Mouse (Mus musculus) splenic B cell, adult 2 months (primary cell): Measurements from ENCODE around the gene Ccdc97.
A peak's percentile ranks its signal among the peaks of the same experiment; 100 is the strongest.

Experiments used
- DNase-seq: peaks from one replicate; pipeline ENCODE4 v3.0.0-alpha.2; 2011; ENCODE audit warnings: low read depth, low spot score
- H3K27me3 ChIP-seq: 2 replicates; pipeline ENCODE4 v1.6.1; 2012; ENCODE audit warnings: mild to moderate bottlenecking, low read length, moderate library complexity, mixed read lengths; ENCODE audit not compliant: control insufficient read depth, poor library complexity, insufficient read depth, severe bottlenecking
- H3K36me3 ChIP-seq: 2 replicates; pipeline ENCODE4 v1.6.1; 2012; ENCODE audit warnings: mild to moderate bottlenecking, low read length, moderate library complexity, mixed read lengths; ENCODE audit not compliant: control insufficient read depth, poor library complexity, insufficient read depth, severe bottlenecking

Gene Ccdc97

DNA sequence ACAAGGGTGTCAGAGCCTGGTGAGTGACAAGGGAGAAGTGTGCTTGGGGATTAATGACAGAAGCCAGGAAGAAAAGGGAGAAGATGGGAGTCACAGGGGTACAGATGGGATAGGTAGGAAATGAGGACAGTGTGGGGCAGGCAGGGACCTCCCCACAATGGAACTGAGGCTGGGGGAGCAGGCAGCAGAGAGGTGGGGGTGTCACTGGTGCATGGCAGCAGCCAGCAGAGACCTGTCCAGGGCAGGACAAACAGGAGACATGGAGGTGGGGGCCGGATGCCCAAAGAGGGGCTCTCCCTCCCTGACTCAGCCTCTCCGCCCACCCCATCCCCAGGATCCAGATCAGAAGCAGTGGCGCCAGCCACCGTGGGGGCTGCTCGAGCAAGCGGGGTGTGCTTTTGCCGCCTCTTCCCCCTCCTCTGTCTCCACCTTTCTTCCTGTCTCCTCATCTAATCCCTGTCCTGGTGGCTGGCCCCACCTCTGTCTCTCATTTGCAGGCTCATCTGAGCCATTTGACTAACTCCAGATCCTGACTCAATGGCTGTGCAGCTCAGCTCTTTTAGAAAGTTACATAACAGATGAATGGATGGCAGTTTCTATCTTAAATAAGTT lies 8.3 kb downstream of the Ccdc97 start:
- DNase-seq: peak; percentile 38
- Histone ChIP-seq H3K27me3 (no peaks in the 10 kb centered on the region), H3K36me3 (peaks cover 13% of the 10 kb centered on the region)

DNA sequence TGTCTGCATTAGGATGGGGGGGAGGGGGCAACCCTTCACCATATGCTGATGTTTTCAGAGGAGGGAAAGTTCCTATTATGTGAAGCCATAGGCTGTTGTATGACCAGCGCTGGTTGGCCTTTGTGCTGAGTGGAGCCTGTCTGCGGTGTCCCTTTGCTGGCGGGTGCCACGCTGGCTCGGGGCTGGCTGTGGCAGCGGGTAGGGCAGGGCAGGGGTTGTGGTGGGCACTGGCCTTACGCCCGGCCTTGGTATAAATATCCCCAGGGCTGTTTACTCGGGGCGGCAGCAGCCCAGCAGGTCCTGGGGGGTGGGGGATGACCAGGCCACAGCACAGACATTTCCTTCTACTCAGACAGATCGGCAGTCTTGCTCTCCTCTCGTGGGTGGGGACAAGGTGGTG lies 8.9 kb downstream of the Ccdc97 start:
- no peak for DNase-seq
- H3K27me3 ChIP-seq: no peaks in the 10 kb centered on the region

DNA sequence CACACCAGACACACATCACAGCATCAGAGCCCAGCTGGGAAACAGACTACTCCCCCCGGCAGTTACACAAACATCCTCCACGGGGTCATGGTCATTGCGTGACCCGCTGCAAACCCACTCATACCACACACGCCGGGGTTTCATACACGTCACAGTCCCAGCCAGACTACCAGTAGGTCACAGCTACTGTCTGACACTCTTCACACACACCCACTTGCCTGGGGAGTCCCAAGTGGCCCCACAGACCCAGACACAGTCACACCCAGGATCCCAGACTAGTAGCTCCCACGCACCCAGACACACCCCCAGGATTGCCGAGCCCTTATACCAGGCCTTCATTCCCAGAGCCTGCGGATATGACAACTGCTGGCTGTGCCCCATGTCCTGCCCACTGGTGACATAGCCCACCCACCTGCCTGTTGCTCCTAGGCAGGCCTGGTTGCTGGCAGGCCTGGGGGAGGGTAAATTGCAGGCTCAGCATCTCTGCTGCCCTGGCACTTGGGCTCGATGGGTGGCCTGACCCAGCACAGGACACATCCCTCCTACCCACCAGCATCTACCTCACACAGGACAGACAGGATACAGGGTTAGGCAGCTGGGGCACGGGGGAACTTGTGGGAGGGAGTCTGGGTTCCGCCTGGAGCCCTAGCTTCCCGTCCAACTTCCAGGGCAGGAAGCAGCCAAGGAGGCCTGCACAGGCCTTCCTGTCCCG lies 11.2 kb downstream of the Ccdc97 start:
- Histone ChIP-seq H3K27me3 (no peaks in the 10 kb centered on the region), H3K36me3 (peaks cover 17% of the 10 kb centered on the region)
- DNase-seq: peak; percentile 79

More for the DNA sequence above, 8.9 kb downstream of the Ccdc97 start:
- H3K36me3 ChIP-seq: peaks cover 15% of the 10 kb centered on the region

DNA sequence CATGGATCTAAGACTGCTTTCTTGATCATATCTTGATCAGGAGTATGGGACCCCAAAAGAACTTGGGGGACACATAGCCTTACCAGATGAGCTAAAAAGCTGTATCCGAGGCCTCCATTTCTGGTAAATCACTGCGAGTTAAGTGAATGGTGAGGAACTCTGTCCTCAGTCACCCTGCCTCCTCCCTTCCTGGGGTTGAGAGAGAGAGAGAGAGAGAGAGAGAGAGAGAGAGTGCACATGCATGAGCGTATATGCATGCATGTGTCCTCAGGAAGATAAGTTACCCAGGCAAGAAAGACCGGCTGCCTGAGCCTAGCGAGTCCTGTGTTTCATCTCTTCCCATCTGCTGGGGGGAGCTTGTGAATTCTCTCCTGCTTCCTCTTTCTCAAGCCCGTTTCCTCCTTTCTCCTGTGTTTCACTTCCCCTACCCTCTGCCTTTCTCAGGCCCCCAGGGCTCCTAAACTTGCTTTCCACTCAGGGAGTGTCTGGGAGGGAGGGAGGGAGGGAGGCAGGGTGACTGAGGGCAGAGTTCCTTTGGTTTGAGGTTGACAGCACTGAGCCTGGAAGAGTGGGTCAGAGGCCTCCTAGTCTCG lies 12.2 kb downstream of the Ccdc97 start:
- peak; percentile 70 for DNase-seq

DNA sequence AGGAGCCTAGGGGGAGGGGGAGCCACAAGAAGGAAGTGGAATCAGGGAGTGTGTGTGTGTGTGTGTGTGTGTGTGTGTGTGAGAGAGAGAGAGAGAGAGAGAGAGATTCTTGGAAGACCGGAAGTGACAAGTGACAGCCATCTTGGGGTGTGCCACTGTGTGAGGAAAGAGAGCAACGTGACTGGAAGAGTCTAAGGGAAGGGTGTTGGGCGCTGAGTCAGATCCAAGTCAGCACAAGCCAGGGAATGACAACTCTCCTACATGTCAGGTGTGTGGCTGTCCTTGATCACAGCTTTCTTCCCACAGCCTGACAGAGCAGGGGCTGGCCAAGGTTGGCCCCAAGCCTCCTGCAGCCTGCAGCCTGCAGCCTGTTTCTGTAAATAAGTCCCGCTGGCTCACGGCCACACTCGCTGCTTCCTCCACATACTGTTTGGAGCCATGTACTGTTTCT lies 13.1 kb downstream of the Ccdc97 start:
- Histone ChIP-seq H3K36me3 (peaks cover 23% of the 10 kb centered on the region), H3K27me3 (no peaks in the 10 kb centered on the region)
- no peak for DNase-seq

More for the DNA sequence above, 12.2 kb downstream of the Ccdc97 start:
- Histone ChIP-seq H3K36me3 (peaks cover 18% of the 10 kb centered on the region), H3K27me3 (no peaks in the 10 kb centered on the region)

DNA sequence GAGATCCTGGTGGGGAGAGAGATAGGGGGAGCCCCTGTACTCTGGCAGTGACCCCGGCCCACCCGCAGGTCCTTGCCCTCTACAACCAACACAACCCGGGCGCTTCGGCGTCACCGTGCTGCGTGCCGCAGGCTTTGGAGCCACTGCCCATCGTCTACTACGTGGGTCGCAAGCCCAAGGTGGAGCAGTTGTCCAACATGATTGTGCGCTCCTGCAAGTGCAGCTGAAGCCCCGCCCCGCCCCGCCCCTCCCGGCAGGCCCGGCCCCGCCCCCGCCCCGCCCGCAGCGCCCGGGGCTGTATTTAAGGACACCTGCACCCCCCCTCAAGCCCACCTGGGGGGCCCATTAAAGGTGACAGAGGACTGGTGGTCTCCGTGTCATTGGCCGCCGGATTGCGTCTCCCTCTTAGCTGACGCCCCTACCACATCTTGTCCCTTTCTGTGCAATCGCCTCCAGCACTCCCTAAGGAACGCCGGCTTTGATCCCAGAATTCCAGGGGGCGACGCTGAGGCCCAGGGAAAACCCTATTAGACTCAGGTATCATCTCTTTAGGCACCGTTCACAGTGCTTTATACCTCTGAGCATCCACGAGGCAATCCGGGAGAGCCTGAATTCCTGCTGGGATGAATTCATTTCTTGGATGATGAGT lies 14.0 kb downstream of the Ccdc97 start:
- Histone ChIP-seq H3K36me3 (peaks cover 25% of the 10 kb centered on the region), H3K27me3 (no peaks in the 10 kb centered on the region)
- DNase-seq: no peak

DNA sequence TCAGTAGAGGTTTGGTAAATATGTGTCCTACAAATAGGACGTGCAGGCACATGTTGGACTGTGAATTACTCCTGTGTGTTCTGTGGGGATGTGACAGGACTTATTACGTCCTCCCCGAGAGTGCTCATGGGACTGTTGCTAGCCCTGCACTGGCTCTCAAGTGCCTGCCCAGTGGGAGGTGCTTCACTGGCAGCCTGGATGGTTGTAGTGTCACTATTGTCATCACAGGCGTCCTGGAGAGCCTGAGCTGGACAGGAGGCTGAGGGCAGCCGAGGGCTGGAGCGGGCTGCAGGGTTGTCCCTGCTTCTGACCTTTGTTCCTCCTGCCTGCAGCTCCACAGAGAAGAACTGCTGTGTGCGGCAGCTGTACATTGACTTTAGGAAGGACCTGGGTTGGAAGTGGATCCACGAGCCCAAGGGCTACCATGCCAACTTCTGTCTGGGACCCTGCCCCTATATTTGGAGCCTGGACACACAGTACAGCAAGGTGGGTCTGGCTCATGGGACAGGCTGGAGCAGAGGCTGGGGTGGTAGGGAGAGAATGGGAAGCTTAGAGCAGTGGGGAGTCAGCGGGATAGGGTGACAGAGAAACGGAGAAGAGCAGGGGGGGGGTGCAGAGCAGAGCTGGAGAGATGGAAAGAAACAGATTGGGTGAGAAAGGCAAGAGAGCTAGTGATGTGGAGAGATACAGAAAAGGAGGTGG lies 14.9 kb downstream of the Ccdc97 start:
- Histone ChIP-seq H3K27me3 (no peaks in the 10 kb centered on the region), H3K36me3 (peaks cover 26% of the 10 kb centered on the region)
- DNase-seq: no peak

DNA sequence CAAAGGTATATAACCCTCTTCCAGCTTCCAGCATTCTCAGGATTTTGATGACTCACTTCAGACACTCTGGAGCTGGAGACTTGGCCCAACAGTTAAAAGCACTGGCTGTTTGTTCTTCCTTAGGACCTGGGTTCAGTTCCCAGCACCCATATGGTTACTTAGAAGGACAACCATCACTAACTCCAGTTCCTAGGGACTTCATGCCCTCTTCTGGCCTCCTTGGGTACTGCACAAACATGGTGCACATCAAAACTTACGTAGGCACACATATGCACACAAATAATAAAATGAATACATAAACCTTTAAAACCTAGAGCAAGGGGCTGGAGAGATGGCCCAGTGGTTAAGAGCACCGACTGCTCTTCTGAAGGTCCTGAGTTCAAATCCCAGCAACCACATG lies 16.5 kb downstream of the Ccdc97 start:
- Histone ChIP-seq H3K27me3 (no peaks in the 10 kb centered on the region), H3K36me3 (peaks cover 26% of the 10 kb centered on the region)
- DNase-seq: peak; percentile 56

DNA sequence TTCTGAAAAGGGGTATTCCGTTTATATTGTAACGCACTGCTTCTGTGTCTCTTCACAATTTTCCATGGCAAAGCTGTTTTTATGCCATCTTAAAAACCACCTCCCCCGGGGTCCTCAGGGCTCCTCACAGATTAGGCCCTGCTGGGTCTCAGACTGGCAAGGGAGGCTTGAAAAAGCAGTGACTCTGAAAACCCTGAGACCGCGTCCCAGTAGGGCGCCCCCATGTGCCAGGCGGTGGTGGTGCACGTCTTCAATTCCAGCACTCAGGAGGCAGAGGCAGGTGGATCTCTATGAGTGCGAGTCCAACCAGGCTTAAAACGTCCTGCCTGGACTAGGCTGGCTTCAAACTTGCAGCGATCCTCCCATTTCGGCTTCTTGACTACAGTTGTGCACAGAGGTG lies 18.2 kb downstream of the Ccdc97 start:
- DNase-seq: peak; percentile 58
- Histone ChIP-seq H3K36me3 (peaks cover 34% of the 10 kb centered on the region), H3K27me3 (no peaks in the 10 kb centered on the region)

DNA sequence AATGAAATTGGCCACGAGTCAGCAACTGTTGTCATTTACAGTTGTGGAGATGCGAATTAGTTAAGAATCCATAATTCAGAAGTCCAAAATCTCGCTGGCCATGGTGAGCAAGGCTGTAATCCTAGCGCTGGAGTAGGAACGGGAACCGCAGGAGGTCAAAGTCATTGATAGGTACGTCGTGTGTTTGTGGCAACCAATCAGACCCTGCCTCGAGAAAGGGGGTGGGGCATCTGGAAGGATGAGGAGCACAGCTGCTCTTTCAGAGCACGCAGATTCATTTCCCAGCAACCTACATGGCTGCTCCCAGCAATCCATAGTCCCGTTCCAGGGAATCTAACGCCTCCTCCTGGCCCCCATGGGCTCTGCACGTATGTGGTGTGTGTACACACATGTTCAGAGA lies 19.0 kb downstream of the Ccdc97 start:
- DNase-seq: no peak
- Histone ChIP-seq H3K36me3 (peaks cover 34% of the 10 kb centered on the region), H3K27me3 (no peaks in the 10 kb centered on the region)

DNA sequence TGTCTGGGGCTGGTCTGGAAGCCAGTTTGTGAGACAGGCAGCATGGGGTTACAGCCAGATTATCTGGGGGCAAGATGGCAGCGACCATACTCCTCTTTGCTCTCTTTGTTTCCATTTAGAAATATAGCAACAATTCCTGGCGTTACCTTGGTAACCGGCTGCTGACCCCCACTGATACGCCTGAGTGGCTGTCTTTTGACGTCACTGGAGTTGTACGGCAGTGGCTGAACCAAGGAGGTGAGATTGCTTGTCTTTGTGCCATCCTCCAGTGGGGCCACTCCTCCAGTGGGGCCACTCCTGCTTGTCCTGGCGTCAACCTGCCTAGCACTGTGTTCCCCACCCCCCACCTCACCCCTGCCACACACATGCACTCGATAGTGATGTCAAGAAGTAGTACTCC lies 24.8 kb downstream of the Ccdc97 start:
- Histone ChIP-seq H3K36me3 (peaks cover 30% of the 10 kb centered on the region), H3K27me3 (no peaks in the 10 kb centered on the region)

DNA sequence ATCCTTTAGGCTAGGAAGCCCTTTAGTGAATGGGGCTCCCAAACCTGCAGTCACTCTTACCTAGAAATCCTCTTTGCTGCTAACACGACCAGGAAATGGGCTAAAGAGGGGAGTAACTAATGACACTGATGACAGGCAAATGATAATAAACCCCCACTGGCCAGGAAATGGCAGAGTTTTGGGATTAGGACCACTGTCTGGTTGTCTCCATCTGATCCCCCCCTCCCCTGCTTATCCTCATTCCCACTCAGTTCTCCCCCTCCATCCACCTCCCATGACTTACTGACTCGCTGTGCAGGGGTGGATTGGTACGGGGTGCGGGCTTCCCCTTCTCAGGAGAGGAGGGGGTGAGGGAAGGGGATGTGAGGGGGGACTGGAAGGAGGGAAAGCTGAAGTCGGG lies 28.8 kb downstream of the Ccdc97 start:
- Histone ChIP-seq H3K36me3 (peaks cover 16% of the 10 kb centered on the region), H3K27me3 (no peaks in the 10 kb centered on the region)
- no peak for DNase-seq

More for the DNA sequence above, 24.8 kb downstream of the Ccdc97 start:
- no peak for DNase-seq

DNA sequence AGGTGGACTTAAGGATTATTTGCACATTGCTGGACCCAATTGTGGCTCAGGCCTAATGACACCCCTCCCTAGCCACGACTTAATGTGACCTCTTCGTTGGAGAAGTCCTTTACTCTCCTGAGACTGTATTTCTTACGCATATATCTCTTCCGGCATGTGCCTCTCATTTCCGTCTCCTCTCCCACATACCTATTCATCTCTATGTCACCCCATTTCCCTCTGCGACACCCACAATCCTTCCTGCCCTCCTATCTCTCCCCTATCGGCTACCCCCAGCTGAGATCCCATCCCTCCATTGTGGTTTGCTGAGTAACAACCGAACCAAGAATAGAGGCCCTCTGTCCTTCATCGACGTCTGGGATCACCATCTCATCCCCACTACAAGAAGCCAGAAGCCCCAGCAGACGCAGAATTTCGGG lies 29.3 kb downstream of the Ccdc97 start:
- peaks cover 16% of the 10 kb centered on the region for H3K36me3 ChIP-seq
- H3K27me3 ChIP-seq: no peaks in the 10 kb centered on the region
- no peak for DNase-seq

DNA sequence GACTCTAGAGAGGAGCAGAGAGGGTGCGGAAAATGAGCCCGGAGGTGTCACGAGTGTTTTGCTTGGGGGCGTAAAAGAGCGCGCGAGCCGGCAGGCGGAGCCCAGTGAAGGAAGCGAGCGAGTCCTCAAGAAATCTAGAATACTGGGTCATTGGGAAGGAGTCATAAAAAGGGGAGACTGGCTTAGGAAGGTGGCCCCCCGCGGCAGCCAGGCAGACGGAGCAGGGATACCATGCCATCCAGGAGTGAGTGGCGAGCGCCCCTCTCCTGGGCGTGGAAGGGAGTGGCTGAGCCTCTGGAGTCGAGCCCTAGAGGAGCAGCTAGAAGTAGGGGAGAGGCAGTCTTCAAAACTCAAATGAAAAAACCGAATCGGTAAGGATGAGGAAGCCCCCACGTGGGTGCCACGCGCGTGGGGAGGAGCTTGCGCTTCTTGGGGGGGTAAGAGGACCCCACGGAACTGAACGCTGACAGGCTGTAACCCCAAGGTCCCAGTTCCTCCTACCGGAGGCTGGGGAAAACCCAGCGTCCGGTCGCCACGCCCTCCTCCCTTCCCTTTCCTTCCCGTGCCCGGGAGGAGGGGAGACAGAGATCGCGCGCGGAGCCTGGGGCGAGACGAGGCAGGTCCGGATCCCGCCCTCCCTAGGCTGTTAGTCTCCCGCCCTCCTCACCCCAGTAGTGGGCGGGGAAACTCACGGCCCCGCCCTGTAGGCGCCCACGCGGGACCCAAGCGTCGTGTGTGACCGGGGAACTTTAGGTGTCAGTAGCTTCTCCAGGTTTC lies 29.9 kb downstream of the Ccdc97 start:
- peak; percentile 93 for DNase-seq
- H3K27me3 ChIP-seq: no peaks in the 10 kb centered on the region
- H3K36me3 ChIP-seq: peaks cover 13% of the 10 kb centered on the region
